Mouse (Mus musculus) hematopoietic stem cell, adult 5-6 weeks (primary cell): ENCODE measurements around the gene Kirrel. TPM values are rescaled to one million over a fixed set of nuclear protein-coding genes. Genes with fewer than 3 reads are reported as not detected.

Experiments used
- ATAC-seq, 2 experiments: fragments of 125-278 bp in 1 of 2; replicated peaks in 1 of 2; 2 replicates each; pipeline ENCODE4 v1.8.0; 2016 to 2017; ENCODE audit warnings: inconsistent platforms in 2 of 2, mild to moderate bottlenecking in 2 of 2, moderate number of reproducible peaks in 2 of 2, low read depth in 1 of 2, moderate TSS enrichment in 1 of 2; ENCODE audit not compliant: low FRiP score in 2 of 2, poor library complexity in 2 of 2, severe bottlenecking in 2 of 2, insufficient read depth in 1 of 2, low TSS enrichment in 1 of 2
- total RNA-seq: library from RNA; stranded (forward); fragments of 172-1452, 232-1000 nt; gene quantifications from 2 replicates; pipeline ENCODE4 v1.2.3, GENCODE M21; 2017

Kirrel gene
- total RNA-seq, 1 experiment from 2014 or later: 0.15 TPM

DNA sequence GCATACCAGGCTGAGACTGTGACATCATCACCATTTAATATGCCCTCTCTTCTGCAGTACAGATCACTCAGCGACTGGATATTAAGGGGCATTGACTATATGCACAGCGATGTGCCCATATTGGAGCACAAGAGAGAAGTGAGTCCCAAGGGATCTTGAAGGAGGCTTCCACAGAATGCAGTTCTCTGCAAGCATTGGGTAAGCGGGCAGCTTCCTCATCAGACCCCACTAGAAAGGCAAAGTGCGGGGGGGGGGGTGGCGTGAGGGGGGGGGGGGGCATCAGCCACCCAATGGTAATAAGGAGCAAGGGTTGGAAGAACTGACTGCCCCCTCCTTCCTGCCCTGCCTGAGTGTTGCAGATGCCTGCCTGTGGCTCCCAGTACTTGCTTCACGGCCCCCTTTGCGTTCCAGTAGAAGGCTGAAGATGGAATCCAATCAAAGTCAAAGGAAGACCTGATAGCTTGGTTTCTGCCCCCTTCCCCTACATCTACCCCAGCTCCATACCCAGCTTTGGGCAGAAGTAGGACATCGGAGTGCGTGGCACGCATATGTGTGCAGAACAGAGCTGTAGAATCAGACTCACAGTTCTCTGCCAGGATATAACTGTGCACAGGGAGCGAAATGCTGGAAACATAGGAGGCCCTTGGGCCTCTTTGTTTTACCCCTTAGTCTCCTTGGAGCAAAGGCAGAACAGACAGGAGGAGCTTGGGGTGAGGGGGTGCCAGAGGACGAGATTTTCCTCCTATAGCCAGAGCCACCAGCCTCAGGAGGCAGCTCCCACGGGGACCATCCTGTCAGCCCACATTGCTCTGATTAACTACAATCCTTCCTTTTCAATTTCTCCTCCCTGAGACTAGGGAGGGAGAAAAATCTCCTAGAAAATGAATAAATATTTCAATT is 3.1 kb downstream of the Kirrel start:
- no peak for ATAC-seq

DNA sequence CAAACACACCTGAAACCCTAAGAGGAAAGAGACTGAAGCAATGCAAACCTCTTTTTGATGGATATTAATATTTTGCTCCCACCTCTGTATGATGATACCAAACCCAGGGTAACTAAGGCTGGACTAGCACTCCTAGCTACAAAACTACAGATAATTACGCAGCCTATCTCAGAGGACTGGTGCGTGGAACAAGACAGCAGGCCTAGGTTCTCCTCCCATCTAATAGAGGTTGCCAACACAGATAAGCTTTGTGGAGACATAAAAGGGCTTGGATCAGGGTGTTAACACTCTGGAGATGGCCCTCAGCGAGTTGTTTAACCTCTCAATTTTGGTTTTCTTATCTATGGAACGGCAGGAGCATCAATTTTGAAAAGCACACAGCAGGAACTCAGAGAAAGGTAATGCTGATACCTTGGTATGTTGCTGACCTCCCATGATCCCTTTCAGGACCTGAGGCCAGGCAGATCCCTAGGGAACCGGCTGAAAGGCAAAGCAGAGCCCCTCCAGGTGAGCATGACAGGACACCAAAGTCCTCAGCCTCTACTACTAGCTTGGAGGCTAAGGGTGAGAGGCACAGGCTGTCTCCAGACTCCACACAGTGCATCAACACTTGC is 5.0 kb downstream of the Kirrel start:
- no peak for ATAC-seq

GRCm38 (mm10) chr3:87168756-87169155 is 5.8 kb downstream of the Kirrel start:
- no peak for ATAC-seq

GRCm38 (mm10) chr3:87167621-87168020 is 6.9 kb downstream of the Kirrel start:
- ATAC-seq: no peak

DNA sequence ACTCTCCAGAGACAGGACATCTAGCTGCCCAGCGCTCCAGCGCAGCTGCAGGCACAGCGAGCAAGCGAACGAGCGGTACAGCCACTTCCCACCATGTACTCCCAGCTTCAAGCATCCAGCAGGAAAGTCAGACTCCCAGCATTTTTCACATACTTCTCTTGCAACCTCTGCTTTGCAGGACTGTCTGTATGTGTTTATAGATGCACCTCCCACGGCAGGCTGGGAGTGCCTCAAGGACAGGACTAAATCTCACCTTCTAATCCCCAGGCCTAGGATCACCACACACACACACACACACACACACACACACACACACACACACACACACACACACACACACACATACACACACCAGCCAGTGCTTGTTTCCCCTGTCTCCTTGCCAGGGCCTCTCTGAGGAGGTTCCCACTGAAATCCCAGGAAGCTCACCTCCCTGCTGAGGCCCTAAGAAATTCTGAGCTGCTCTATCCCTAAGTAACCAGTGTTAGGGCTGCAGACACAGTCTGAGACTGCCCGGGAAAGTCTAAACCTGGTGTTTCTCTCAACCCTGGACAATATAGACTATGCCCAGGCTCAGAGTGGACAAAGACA is 9.2 kb downstream of the Kirrel start:
- ATAC-seq: no peak

DNA sequence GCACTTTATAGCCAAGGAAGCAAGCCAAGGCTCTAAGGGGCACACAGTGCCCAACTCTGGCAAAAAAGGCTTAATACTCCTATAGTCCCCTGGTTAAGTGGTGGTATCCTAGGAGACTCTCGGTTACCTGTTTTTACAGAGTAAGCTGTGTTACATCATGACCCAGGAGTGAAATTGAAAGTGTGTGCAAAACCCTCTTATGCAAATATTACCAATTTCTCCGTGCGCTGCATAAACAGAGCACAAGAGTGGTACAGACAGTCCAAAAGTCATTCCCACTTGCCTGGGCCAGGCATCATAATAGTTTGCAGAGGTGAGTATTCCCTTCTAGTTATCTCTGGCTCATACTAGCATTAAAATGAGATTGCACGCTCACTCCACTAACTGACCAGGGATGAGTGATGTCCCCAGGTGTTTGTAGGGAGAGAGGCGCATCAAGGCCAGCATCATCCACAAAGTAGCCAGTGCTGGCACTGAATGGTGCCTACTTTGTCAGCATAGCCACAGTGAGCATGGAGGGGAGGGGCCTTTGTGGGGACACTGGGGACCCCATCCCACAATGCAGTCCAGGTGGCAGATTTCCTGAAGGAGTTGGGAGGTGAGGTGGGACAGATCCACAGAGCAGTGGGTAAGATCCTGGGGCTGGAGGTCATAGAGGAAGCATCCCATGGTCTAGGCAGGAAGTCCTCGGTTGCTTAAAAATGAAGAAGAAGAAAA is 10.3 kb downstream of the Kirrel start:
- no peak for ATAC-seq

DNA sequence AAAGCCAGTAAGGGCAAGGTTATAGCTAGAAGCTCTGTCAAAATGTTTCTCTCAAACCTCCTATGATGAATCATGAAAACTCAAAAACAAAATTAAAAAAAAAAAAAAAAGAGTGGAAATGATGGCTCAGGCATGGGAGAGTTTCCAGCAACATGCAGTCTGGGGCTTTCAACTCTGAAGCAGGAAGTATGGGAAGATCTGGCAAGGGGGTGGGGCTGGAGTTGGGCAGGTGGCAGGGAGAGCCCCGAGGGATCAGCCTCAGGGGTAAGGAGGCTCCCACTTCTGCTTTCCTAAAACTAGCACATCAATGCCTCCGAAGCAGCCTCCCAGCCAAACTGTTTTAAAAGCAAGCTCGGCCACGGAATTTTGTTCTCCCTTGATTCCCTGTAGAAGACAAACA is 11.4 kb downstream of the Kirrel start:
- ATAC-seq: no peak

DNA sequence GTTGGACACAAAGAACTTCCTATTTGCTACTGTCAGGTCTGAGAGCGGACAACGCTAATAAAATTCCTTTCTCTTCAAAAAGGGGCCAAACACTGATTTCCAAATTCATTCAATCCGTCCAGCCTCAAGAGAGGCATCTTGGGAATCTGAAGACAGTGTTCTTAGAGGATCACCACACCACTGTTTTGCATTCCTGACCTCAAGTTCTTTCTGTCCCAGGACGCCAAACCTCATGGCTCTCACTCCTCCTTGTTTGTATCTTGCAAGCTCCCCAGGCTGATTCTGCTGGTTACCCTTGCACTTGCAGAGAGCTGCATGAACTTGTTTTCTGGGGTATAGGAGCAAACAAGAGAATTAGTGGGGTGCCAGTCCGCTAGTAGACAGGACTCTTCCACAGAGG is 12.2 kb downstream of the Kirrel start:
- no peak for ATAC-seq

DNA sequence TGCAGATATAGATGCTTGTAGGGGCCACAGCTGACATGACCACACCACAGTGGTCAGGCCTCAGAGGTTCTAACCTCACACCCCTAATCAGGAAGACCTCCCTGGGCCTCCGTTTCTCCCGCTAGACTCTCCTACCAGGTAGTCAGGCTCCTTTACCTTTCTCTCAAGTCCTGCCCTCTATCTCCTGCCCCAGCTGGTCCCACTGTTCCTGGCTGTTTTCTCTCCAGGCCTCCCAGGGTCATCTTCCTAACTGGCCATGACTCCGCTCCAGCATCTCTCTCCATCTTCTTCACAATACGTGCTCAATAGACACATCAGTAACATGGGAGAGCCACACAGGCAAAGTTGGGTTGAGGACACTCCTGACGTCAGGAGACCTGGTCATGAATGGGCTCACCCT is 12.9 kb downstream of the Kirrel start:
- ATAC-seq: no peak

DNA sequence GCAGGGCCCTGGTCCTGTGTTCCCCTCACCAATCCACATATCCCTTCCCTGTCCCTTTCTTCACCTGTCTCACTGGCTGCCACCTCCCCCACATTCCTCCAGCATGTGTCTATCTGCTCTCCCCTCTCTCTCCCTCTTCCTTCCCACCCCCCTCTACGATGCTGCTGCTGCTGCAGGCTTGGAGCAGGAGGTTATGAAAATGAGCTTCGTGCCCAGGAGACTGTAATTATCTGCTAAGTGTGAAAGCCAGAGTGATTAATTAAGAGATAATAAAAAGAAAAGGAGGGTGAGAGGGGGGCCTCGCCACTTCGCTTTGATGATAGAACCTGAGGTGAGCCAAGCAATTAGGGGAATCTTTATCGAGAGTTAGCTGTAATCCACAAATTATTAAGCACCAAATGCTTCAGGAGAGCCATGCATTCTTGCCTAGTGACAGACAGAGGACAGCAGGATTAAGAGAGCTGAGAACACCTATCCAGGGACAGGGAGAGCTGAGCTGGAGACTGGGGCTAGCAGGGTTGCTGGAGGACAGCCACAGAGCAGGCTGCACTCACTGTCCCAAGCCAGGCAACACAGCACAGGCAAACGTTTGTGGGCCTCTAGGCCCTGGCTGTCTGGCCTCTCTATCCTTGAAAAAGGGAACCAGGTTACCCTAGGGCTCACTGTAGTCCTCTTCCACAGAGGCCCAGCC is 13.6 kb downstream of the Kirrel start:
- no peak for ATAC-seq

GRCm38 (mm10) chr3:87159190-87159589 is 15.4 kb downstream of the Kirrel start:
- ATAC-seq: no peak

DNA sequence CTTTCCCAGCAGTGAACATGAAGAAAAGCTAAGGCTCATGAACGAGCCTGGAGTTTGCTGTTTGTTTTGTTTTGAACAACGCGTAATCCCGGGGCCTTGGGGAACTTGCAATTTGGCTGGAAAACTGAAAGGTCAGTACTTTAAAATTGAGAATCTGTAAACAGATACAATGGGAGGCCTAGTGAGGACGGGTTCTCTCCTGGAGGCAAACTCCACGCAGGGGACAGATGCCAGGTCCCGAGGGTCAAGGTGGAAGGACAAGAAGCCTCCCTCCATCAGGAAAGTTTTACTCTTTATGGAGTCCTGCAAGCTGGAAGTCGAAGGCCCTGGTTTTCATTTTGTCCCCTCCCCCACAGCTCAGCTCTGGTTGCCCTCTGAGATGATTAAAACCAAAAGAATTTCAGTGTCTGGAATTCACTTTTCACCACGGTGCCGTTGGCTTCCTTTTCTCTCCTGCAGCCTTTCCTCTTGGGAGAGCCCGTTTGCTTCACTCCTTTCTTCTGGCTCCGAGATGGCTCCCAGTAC is 16.7 kb downstream of the Kirrel start:
- no peak for ATAC-seq

DNA sequence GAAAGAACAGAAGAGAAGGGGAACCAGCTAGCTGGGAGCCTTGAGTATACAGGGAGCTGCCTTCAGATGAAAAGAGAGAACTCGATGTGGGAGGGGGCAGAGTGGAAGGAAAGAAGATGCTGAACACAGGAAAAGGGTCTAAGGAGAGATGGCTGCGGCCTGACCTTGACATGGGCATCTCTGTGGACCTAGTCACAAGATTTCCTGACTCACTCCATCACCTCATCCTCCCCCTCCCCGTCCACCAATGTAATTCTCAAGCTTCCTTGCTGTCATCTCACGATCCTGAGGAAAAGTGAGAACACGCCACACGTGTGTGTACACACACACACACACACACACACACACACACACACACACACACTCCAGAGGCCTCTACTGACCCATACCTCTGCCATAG is 17.2 kb downstream of the Kirrel start:
- ATAC-seq: no peak

DNA sequence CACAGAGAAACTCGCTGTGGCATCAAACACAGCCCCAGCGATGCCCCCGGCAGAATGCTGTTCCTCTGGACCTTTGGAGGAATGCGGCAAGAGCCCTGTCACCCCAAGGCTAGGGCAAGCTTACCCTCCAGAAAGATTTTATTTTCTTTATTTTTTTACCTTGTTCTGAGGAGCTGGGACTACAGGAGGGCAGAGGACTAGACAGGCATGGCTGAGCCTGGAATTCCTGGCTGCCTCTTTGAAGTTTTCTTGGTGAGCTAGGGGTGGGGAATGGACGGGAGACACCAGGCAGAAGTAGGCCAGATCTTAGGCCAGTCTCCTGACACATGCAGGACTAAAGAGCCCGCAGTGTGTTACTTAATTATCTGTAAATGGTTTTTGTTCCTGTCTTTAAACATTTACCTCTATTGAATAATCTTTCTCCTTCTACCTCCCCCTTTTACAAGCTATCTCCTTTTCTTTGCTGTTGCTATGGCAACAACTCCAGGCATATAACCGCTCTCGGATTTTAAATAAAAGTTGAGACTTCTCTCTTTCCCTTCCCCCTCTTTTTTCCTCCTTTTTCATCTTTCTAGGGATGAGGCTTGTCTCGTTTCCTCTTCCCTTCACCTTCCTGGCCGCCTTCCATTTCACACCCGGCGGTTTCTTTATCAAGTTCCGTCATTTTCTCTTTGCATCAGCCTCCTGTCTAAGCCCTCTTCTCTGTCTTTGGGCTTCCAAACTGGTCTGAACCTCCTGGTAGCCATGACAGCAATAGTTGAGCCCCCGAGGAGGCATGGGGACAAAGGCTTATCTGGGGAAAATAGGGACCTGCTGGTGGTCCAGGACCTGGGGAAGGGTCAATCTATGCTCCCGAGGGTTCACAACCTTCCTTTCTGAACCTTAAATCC is 19.9 kb downstream of the Kirrel start:
- no peak for ATAC-seq

- ATAC-seq: no peak
These were observed 21.5 kb downstream of the Kirrel start for GRCm38 (mm10) chr3:87153038-87153437.

- no peak for ATAC-seq
These were observed 22.3 kb downstream of the Kirrel start for GRCm38 (mm10) chr3:87152111-87152738.
